Mouse (Mus musculus): ENCODE results near the gene Fam234a. TPM values are rescaled to one million over a fixed set of nuclear protein-coding genes. Genes with fewer than 3 reads are reported as not detected.
A peak's percentile ranks its signal among the peaks of the same experiment; 100 is the strongest.
"Not testable (repeated sequence)": the region's sequence is repeated elsewhere in the genome, so short reads cannot be mapped to it uniquely, and the experiment has no call there.

The Fam234a gene
- 44.4 and 44.7 TPM in 2 replicates for polyA plus RNA-seq (2015; fragmentation: Nextera tagmentation; extraction: Ambion mirVana)

DNA sequence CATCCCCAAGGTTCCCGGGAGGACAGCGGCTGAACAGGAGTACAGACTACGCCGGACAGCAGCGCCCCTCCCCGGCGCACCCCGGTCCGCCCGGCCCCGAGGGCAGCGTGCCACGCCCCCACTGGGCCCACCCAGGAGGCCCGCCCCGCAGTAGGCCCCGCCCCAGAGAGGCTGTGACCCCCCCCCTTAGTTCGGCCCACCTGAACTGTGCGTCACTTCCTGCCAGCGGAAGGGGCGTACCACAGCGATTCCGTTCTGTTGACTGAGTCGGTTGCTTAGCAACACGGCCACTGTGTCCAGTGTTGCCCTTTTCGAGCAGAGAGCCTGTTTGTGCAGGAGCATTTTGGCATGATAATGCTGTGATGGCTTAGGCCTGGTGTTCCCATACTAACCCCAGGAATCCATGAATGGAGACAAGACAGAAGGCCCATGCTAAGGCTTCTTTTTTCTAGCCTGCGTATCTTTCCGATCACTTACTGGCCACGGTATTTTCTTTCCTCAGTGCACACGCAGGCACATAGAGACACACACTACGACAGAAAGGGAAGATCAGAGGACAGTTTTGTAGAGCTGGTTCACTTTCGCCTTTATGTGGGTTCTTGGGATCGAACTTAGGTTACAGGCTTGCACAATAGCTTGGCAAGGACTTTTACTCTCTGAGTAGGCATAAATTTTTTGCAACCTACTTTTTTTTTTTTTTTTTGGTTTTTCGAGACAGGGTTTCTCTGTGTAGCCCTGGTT, at the start of gene Fam234a:
TSS of gene Fam234a (minus strand) at position 142 of the 741 bp plus-strand sequence.
- H3K4me1 ChIP-seq, result peaks cover 14% of the 10 kb centered on the region; the same call in 1 of the 2 replicates
- H3K27me3 ChIP-seq, result no peaks in the 10 kb centered on the region
- 8% methylated on average over 29 of the region's 33 CpGs for WGBS
- peak within 1 kb of the TSS; percentile 79 for H3K4me3 ChIP-seq
- H3K9ac ChIP-seq, result peak within 1 kb of the TSS; percentile 72
- peak; percentile 98 for ATAC-seq (ENCODE audit: borderline replicate concordance, extremely low read depth, low FRiP score, low TSS enrichment)
- H3K4me2 ChIP-seq, result peak within 1 kb of the TSS; percentile 86
- H3K36me3 ChIP-seq, result no peaks in the 10 kb centered on the region
- H3K9me3 ChIP-seq, result no peaks in the 10 kb centered on the region
- H3K27ac ChIP-seq, result peak within 1 kb of the TSS; percentile 77

DNA sequence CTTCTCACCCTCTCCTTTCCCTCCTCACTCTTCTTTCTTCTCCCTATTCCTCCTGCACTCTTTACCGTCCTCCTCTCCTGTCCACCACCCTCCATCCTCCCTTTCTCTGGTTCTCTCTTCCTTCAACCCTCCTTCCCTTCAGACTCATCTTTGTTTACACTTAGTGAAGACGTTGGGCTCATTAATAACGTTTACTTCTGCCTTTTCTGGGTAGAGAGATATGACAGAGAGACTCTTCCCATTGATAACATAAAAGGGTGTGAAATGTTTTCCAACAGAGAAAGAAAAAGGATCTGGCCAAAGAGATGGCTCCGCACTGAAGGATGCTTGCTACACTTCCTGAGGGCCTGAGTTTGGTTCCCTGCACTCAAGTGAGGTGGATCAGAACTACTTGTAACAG, 45.4 kb upstream of the Fam234a start:
- Histone ChIP-seq H3K36me3 (peaks cover 34% of the 10 kb centered on the region), H3K9me3 (no peaks in the 10 kb centered on the region), H3K4me3 (no peak overlapping the region), H3K9ac (no peak overlapping the region), H3K27me3 (no peaks in the 10 kb centered on the region), H3K4me1 (no peaks in the 10 kb centered on the region), H3K27ac (no peak overlapping the region), H3K4me2 (no peak overlapping the region)
- 64% methylated on average over 4 of the region's 4 CpGs for WGBS
- no peak for ATAC-seq (ENCODE audit: borderline replicate concordance, extremely low read depth, low FRiP score, low TSS enrichment)

DNA sequence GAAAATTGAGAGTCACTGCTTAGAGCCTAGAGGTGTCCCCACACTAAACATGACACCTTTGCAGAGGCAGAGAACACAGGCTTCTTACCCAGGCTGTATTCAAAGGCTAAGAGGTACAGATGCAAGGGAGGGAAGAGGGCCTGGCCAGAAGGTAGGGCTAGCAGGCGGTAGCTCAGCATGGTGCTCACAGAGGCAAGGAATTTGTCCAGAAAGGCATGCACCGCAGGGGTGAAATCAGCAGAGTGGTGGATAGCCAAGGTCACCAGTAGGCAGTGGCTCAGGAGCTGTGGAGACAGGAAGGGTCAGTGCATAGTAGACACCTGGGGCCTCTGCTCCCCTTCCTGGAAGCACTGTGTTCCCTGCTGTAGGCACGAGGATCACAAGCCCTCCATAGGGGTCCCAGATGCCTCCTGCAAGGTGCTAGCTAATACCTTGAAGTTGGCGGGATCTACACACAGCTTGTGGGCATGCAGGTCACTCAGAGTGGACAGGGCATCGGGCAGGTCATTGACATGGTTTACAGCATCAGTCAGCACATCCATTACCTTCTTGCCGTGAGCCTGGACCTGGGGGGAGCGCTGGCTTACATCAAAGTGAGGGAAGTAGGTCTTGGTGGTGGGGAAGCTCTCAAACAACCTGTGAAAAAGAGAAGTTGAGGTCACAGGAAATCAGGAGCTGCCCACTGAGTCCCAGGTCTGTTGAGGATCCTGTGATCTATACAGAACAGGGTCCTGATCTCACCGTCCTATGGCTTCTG, 42.3 kb upstream of the Fam234a start:
- Histone ChIP-seq H3K27ac (no peak overlapping the region), H3K4me1 (no peaks in the 10 kb centered on the region), H3K9ac (no peak overlapping the region), H3K4me3 (no peak overlapping the region), H3K27me3 (no peaks in the 10 kb centered on the region), H3K9me3 (no peaks in the 10 kb centered on the region), H3K4me2 (no peak overlapping the region), H3K36me3 (peaks cover 65% of the 10 kb centered on the region)
- 76% methylated on average over 8 of the region's 8 CpGs for WGBS
- no peak for ATAC-seq (ENCODE audit: borderline replicate concordance, extremely low read depth, low FRiP score, low TSS enrichment)

DNA sequence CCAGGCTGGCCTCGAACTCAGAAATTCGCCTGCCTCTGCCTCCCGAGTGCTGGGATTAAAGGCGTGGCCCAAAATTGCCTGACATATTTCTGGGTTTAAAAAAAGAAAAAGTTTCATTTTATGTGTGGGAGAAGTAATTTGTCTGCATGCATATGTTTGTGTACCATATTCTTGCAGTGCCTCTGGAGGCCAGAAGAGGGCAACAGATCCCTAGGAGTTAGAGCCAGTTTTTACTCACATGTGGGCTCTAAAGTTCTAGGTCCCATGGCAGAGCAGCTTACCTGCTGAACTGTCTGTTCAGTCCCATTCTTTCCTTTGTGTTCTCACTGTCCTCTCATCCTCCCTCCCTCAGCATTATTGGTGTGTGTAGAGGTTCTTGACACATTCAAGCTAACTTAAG, 32.7 kb upstream of the Fam234a start:
- no peaks in the 10 kb centered on the region for H3K27me3 ChIP-seq
- no peak overlapping the region for H3K4me2 ChIP-seq
- no peak overlapping the region for H3K4me3 ChIP-seq
- no peak overlapping the region for H3K9ac ChIP-seq
- no peak for ATAC-seq (ENCODE audit: borderline replicate concordance, extremely low read depth, low FRiP score, low TSS enrichment)
- H3K9me3 ChIP-seq, result no peaks in the 10 kb centered on the region
- H3K4me1 ChIP-seq, result no peaks in the 10 kb centered on the region
- WGBS, result 90% methylated on average over 4 of the region's 4 CpGs
- H3K27ac ChIP-seq, result no peak overlapping the region
- peaks cover 80% of the 10 kb centered on the region for H3K36me3 ChIP-seq

DNA sequence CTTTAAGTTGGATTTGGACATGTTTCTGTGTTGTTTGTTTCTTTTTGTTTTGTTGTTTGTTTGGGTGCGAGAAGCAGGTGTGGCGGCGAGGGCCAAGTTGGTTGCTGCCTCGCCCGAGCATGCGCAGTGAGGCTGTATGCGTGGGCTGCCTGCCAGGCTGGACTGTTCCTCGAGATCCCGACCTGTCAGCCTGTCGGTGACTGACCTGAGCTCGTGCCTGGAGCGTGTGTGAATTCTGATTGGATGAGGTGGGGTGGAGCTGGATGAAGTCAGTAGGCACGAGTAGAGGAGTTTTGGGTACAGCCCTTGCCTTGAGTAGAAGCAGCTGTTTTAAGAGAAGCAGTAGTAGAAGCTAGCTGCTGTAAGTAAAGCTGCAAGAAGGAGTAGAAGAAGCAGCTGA, 31.9 kb upstream of the Fam234a start:
- H3K4me3 ChIP-seq, result no peak overlapping the region
- H3K27ac ChIP-seq, result no peak overlapping the region
- 84% methylated on average over 13 of the region's 13 CpGs for WGBS
- no peak for ATAC-seq (ENCODE audit: borderline replicate concordance, extremely low read depth, low FRiP score, low TSS enrichment)
- H3K36me3 ChIP-seq, result peaks cover 78% of the 10 kb centered on the region
- H3K27me3 ChIP-seq, result no peaks in the 10 kb centered on the region
- H3K4me1 ChIP-seq, result no peaks in the 10 kb centered on the region
- H3K9me3 ChIP-seq, result no peaks in the 10 kb centered on the region
- no peak overlapping the region for H3K9ac ChIP-seq
- H3K4me2 ChIP-seq, result no peak overlapping the region

DNA sequence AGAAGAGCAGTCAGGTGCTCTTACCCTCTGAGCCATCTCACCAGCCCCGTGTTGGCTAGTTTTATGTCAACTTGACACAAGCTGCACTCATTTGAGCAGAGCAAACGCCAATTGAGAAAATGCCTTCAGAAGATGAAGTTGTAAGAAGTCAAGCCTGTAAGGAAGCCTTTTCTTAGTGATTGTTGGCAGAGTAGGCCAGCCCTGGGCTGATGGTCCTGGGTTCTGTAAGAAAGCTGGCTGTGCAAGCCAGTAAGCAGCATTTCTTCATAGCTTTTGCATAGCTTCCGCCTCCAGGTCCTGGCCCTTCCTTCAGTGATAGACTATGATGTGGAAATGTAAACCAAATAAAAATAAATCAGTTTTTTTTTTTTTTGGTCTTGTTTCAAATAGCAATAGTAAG, 28.5 kb upstream of the Fam234a start:
- WGBS, result 73% methylated on average over 3 of the region's 3 CpGs
- no peak for ATAC-seq (ENCODE audit: borderline replicate concordance, extremely low read depth, low FRiP score, low TSS enrichment)
- H3K36me3 ChIP-seq, result peaks cover 77% of the 10 kb centered on the region

DNA sequence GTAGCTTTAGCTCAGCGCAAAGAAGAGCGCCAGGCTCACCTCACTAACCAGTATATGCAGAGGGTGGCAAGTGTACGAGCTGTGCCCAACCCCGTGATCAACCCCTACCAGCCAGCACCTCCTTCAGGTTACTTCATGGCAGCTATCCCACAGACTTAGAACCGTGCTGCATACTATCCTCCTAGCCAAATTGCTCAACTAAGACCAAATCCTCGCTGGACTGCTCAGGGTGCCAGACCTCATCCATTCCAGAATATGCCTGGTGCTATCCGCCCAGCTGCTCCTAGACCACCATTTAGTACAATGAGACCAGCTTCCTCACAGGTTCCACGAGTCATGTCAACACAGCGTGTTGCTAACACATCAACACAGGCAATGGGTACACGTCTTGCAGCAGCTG, 25.5 kb upstream of the Fam234a start:
- H3K36me3 ChIP-seq, result peaks cover 79% of the 10 kb centered on the region
- ATAC-seq (ENCODE audit: borderline replicate concordance, extremely low read depth, low FRiP score, low TSS enrichment); H3K4me2 ChIP-seq; H3K9me3 ChIP-seq; H3K4me3 ChIP-seq; H3K4me1 ChIP-seq; H3K9ac ChIP-seq; H3K27ac ChIP-seq; H3K27me3 ChIP-seq: not testable (repeated sequence)
- 95% methylated on average over 10 of the region's 10 CpGs for WGBS

More for the DNA sequence above, 28.5 kb upstream of the Fam234a start:
- Histone ChIP-seq H3K27ac (no peak overlapping the region), H3K4me1 (no peaks in the 10 kb centered on the region), H3K9me3 (no peaks in the 10 kb centered on the region), H3K4me3 (no peak overlapping the region), H3K9ac (no peak overlapping the region), H3K4me2 (no peak overlapping the region), H3K27me3 (no peaks in the 10 kb centered on the region)

DNA sequence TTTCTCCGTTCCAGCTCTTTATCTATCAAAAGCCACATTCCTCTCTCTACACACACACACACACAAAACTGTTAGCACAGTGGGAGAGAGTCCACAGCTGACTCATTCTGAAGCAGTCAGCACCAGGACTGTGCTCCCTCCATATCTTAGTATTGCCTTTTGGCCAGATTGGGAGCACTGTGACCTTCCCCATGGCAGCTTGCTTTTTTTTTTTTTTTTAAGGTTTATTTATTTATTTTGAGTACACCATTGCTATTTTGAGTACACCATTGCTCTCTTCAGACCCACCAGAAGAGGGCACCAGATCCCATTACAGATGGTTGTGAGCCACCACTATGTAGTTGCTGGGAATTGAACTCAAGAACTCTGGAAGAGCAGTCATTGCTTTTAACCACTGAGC, 24.8 kb upstream of the Fam234a start:
- Histone ChIP-seq H3K4me3 (no peak overlapping the region), H3K4me2 (no peak overlapping the region), H3K27ac (no peak overlapping the region), H3K36me3 (peaks cover 84% of the 10 kb centered on the region), H3K4me1 (no peaks in the 10 kb centered on the region), H3K9me3 (no peaks in the 10 kb centered on the region), H3K27me3 (no peaks in the 10 kb centered on the region), H3K9ac (no peak overlapping the region)
- 72% methylated on average over 1 of the region's 1 CpGs for whole genome bisulfite sequencing
- ATAC-seq (ENCODE audit: borderline replicate concordance, extremely low read depth, low FRiP score, low TSS enrichment), result no peak

DNA sequence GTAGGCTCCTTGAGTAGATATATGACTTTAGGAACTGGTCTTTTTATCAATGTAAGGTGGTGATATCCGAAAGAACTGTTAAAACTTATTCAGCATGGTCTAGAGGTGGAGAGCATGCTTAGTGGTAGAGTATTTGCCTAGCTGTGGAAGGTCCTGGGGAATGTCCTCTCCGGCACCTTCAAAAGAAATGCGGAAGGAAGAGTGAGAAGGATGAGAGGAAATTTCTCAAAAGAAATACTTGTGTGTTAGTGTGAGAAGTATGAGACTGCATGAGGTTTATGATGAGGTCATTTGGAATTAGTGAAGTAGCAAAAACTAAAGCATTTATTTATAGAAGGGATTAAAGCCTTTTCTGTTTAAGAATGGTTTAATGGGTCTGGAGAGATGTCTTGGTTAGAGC, 18.3 kb upstream of the Fam234a start:
- 98% methylated on average over 3 of the region's 3 CpGs for WGBS
- Histone ChIP-seq H3K4me2 (no peak overlapping the region), H3K27ac (no peak overlapping the region), H3K27me3 (no peaks in the 10 kb centered on the region), H3K9me3 (no peaks in the 10 kb centered on the region), H3K9ac (no peak overlapping the region), H3K4me1 (no peaks in the 10 kb centered on the region), H3K36me3 (peaks cover 88% of the 10 kb centered on the region), H3K4me3 (no peak overlapping the region)
- no peak for ATAC-seq (ENCODE audit: borderline replicate concordance, extremely low read depth, low FRiP score, low TSS enrichment)

DNA sequence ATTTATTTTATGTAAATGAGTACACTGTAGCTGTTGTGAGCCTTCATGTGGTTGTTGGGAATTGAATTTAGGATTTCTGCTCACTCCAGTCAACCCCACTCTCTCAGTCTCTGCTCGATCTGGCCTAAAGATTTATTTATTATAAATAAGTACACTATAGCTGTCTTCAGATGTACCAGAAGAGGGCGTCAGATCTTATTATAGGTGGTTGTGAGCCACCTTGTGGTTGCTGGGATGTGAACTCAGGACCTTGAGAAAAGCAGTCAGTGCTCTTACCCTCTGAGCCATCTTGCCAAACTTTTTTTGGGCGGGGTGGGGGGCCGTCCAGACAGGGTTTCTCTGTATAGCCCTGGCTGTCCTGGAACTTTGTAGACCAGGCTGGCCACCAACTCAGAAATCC, 17.8 kb upstream of the Fam234a start:
- WGBS, result 75% methylated on average over 4 of the region's 4 CpGs
- no peak for ATAC-seq (ENCODE audit: borderline replicate concordance, extremely low read depth, low FRiP score, low TSS enrichment)

DNA sequence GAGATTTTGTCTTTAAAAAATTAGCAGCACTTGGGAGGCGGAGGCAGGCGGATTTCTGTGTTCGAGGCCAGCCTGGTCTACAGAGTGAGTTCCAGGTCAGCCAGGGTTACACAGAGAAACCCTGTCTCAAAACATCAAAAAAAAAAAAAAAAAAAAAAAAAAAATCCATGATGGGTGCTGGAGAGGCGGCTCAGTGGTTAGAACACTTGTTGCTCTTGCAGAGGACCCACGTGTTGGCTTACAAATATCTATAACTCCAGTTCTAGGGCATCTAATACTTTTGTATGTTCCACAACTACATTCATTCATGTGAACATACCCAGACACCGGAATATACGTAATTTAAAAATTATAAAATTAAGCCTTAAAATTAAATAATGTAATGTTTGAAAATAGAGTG, 11.3 kb upstream of the Fam234a start:
- no peak for ATAC-seq (ENCODE audit: borderline replicate concordance, extremely low read depth, low FRiP score, low TSS enrichment)
- Histone ChIP-seq H3K4me2 (no peak overlapping the region), H3K4me1 (peaks cover 14% of the 10 kb centered on the region), H3K36me3 (peaks cover 41% of the 10 kb centered on the region), H3K27ac (no peak overlapping the region), H3K27me3 (no peaks in the 10 kb centered on the region), H3K9ac (no peak overlapping the region), H3K9me3 (no peaks in the 10 kb centered on the region), H3K4me3 (no peak overlapping the region)
- WGBS, result 91% methylated on average over 7 of the region's 7 CpGs

More for the DNA sequence above, 17.8 kb upstream of the Fam234a start:
- no peaks in the 10 kb centered on the region for H3K27me3 ChIP-seq
- no peak overlapping the region for H3K9ac ChIP-seq
- H3K4me1 ChIP-seq, result no peaks in the 10 kb centered on the region
- H3K4me2 ChIP-seq, result no peak overlapping the region
- no peak overlapping the region for H3K4me3 ChIP-seq
- H3K9me3 ChIP-seq, result no peaks in the 10 kb centered on the region
- peaks cover 88% of the 10 kb centered on the region for H3K36me3 ChIP-seq
- H3K27ac ChIP-seq, result no peak overlapping the region

DNA sequence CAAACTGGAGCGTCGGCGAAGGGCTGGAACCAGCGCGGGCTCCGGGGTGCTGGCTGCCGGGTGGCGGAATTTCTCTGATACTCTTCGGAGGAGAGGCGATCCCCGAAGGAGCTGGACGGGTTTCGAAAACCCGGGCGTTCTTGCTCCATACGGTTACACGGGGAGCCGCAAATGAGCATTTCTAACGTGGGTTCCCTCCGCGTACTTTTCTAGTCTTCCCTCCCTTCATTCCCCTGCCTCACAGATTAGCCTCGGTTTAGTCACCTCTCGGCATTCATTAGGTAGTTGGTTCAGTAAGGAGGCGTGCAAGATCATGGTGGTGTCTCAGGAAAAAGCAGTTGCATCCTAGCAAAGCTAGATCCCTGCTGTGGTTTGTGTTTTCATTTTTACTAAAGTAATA, 9.4 kb upstream of the Fam234a start:
- Histone ChIP-seq H3K4me2 (peak overlapping the region; percentile 70), H3K9me3 (no peaks in the 10 kb centered on the region), H3K27ac (peak overlapping the region; percentile 98), H3K27me3 (no peaks in the 10 kb centered on the region), H3K36me3 (peaks cover 24% of the 10 kb centered on the region), H3K9ac (peak overlapping the region; percentile 100), H3K4me3 (peak overlapping the region; percentile 96), H3K4me1 (peaks cover 14% of the 10 kb centered on the region)
- no peak for ATAC-seq (ENCODE audit: borderline replicate concordance, extremely low read depth, low FRiP score, low TSS enrichment)
- under 1% methylated on average over 24 of the region's 24 CpGs for WGBS

All from lung, embryonic 15.5 days (tissue).